Mouse (Mus musculus) liver, embryonic 14.5 days (tissue): ENCODE results near the gene Dhtkd1.

Experiments used
- CTCF ChIP-seq: IDR thresholded peaks from 2 replicates; pipeline ENCODE4 v1.5.1; 2016; ENCODE audit warnings: antibody characterized with exemption, low read depth, control low read depth
- EP300 ChIP-seq: IDR thresholded peaks from 2 replicates; pipeline ENCODE4 v1.6.1; 2016; ENCODE audit warnings: antibody characterized with exemption, low read depth

GRCm38 (mm10) chr2:5922823-5923222 lies 19.8 kb downstream of the Dhtkd1 start:
- TF ChIP-seq EP300 (no peak), CTCF (no peak)
